Mouse (Mus musculus) layer of hippocampus, adult 9-11 months (tissue): ENCODE measurements around the gene Ubiad1.

Source experiments
- DNase-seq: peaks from one replicate; pipeline ENCODE4 v3.0.0; 2022

The Ubiad1 gene

DNA sequence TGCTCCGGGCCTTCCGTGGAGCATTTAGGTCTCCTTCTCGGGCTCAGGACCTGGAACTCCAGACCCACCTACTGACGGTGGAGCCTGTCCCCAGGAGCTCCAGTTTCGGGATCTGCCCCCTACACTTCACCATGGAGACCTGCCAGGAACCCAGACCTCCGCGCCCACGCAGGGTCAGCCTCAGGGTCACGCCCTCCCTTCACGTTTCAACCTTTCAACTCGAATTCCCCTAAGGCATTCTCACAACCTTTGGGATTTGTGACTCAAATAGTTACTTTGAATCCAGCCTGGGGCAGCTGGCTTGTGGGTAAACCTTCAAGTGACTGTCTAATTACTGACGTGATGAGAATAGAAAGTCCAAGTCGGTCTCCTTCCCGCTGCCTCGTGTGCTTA lies 4.3 kb upstream of the Ubiad1 start:
- DNase-seq = no peak

DNA sequence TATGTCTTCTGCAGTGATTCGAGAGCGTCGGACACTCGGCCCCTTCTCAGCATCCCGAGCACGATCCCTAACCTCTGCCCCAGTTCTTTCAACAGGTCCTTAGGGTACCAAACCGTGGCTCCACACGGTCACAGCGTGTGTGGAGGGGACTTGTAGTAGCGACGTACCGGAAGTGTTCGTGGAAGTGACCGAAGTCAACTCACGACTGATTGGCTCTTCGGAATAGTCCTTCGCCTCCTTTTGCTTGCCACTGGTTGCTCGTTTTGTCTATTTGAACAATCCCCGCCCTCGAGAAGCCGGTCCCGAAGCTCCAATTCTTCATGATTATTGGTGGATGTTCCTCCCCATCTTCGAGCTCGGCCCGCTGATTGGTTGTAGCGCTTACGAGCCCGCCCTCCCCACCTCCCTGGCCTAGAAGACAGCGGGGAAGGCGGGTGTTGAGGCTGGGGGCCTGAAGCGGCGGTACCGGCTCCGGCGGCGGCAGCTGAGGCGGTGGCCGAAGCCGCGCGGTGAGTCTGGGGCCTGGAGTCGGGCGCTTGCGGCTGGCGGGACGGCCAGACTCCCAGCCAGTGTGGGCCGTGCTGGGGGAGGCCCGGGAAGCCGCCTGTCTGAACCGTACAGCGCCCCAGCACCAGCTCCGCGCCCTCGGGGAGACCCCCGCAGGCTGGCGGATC lies 3.7 kb upstream of the Ubiad1 start, which contains the start of gene Mtor:
TSS of gene Mtor (plus strand) at position 433 of the 674 bp plus-strand sequence.
- peak; percentile 98 for DNase-seq

DNA sequence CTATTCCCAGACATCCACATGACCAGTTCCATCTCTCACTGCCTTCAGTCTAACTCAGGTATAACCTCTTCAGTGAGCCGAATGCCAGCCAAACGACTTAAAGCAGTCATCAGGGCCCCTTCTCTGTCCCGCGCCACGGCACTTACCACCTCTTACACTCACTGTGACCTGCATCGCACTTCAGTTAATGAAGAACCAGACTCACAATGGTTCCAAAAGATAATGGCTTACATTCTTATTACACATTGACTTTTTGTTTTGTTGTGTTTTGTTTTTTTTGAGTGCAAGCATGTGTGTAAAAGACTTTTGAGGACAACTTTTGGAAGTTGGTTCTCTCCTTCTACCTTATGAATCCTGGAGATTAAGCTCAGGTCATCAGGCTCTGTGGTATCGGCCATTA lies 2.0 kb downstream of the Ubiad1 start:
- no peak for DNase-seq

DNA sequence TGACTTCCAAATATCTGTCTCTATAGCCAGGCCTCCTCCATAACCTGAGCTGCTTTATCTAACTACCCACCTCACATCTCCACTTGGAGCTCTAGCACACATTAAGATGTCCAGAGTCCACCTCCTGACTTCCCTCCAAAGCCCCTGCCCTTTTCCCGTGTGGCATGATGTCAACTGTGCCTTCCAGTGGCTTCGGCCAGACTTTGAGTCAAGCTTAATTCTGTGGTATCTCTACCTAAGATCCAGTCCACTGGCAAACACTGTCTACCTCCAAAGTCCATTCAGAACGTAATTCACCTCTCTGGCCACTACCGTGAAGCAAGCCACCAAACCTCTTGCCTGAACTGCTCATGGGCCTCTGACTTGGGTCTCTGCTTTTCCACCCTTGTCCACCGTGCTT lies 2.6 kb downstream of the Ubiad1 start:
- no peak for DNase-seq

DNA sequence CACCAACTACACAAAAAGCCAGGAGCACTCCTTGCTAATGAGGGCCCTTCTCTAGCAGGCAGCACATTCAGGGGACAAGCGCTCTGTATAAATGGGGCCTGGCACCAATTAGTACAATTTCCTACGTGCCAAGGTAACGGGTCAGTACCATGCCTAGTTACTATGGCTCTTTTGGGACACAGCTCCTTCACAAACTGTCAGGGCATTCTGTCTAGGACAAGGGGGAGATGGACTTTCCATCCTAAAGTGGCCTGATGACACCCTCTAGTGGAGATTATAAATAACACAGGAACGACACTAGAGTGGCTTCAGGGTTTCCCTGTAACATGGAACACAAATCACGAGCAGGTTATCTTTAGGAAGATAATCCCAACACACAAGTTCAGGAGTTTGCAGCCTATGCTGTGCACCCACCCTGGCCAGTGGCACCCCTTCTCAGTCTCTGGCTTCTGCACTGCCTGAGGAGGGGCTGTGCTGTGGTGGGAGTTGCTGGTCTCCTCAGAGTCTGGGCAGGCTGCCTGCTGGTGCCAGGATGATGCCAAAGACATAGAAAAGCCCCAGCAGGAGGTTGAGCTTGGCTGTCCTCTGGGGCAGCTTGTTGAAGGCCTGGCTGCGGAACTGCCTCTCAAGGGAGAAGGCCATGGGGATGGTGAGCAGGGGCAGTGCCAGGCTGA lies 8.8 kb downstream of the Ubiad1 start:
- peak; percentile 69 for DNase-seq

DNA sequence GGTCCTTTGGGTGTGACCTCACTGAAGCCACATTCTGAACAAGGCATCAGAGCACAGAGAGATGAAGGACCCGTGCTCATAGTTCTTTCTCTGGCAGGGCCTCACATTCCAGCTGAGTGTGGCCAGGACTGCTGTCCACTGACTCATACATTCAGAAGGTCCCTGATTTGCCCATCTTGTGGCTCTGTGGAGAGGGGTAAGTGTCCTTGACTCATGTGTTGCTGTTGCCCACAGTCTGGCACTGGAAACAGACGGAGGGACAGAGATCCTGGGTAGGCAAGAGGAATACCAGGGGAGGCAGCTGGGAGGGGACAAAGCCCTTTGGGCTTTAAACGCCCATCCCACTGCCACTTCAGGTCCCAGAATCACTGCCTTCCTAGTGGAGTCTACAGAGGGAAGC lies 9.5 kb downstream of the Ubiad1 start:
- DNase-seq = no peak

DNA sequence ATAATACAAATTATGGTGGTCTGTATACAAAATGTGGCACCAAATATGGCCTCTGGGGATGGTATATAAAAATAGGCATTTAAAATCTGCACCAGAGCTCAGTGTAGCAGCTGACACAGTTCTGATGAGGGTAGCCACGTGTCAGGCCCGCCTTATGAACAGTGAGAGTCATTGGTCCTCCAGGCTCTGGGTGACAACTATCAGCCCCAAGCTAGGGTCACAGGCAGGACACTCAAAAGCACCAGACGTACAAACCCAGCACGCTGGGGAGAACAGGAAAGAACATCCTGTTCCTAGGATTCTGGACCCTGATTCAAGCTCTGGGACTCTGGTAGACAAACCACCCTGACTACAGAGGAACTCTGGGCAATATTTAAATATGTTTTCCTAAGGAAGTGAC lies 10.0 kb downstream of the Ubiad1 start:
- no peak for DNase-seq

DNA sequence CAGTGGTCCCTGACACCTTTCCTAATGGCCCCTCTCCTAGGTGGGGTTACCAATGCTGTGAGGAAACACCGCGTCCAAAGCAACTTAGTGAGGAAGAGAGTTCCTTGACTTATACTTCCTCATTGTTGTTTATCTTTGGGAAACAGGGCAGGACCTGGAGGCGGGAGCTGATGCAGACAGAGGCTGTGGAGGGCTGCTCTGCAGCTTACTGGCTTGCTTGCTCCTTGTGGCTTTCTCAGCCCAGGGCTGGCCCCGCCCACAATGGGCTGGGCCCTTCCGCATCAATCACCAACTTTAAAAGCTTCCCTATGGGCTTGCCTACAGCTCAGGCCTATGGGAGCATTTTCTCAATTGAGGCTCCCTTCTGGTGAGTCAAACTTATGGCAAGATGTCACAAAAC lies 10.8 kb downstream of the Ubiad1 start:
- DNase-seq = no peak

DNA sequence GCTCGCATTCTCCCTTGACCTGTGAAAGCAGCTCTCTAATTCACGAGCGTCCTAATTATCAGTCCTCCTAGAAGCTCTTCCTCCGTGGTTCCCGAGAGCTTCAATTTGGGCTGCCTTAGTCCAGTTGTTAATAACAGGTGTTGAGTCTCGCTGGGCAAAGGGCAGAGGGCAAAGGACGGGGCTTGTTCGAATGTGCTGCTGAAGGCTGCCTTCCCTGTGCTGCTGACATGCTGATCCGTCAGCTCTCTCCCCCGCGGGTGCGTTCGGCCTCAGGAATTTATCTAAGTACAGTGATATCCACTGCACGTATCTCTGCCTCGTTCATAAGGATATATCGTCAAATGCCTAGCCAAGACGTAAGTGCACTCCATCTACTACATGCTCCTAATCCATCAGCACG lies 11.2 kb downstream of the Ubiad1 start:
- no peak for DNase-seq

DNA sequence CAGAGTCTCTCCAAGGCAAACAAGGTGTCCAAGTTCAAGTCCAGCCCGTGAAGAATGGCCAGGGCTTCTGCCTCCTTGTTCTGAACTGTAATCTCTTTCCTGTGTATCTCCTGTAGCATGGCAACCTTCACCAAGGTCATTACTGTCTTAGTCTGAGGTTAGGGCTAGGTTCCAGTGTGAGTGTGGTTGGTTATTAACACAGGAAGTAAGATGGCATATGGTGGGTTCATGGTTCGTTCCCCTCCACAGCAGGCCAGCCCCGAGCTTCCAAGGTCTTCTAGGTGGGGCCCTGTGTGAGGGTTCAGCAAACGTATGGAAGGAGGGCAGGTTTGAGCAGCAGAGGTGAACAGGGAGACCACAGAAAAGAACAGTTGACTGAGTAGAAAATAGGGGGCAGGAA lies 12.1 kb downstream of the Ubiad1 start:
- DNase-seq = no peak

DNA sequence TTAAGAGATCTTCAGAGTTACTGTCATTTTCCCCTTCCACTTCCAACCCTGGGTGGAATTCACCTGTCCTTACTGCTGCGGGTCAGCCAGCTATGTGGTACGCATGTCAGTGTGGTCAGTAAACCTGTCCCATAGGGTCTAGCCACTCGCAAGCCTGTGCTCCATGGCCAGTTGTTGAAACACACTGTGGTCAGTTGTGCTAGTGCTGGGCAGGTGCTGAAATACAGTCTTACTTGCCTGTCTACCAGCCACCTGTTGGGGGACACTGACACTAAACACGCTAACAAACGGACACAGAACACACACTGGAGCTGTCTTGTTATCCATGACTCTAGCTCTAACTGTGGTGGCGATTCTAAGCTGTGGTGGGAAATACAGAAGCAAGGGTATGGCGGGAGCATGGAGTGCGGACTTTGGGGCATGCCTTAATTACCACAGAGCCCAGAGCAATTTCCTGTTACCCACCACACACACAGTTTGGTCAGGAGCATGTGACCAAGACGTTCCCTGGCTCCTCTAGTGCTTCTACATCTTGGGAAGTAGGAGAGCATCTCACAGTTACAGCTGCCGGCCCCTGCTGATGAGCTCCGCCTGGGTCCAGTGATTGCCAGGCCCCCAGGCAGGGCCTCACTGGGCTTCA lies 13.6 kb downstream of the Ubiad1 start:
- no peak for DNase-seq

DNA sequence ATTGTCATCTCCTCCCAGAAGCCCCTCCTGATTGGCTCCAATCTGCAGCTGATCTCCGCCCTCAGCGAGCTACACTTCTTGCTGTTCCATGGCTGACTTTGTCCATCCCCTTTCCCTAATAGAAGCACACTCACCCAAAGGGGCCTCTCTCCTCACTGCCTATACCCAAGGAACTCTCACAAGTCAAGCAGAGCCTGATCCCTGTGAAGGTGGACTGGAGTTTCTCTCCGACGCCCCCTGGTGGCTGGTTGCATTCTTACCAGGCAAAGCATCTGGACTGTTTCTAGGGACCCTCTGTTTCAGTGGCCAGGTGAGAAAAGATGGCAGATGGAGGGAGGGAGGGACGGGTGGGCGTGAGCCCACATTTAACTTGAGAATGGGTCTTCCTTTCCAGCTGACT lies 14.9 kb downstream of the Ubiad1 start:
- DNase-seq = no peak

DNA sequence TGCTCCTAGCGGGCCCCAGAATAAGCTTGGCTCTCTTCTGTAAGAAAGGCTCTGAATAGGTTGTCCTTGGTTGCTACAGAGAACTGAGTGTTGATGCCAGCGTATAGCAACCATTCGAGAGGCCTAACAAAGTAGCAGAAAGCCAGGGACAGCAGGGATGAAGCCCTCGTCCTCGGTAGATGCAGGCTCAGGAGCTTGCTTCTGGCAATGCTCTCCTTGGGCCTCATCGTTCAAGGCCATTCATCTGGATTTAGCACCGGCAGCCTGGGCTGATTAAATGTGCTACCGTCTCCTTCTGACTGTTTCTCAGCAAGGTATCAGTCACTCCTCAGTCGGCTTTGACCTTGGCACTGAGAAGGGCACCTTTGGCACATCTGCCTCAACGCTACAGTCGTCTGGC lies 15.4 kb downstream of the Ubiad1 start:
- DNase-seq = no peak

DNA sequence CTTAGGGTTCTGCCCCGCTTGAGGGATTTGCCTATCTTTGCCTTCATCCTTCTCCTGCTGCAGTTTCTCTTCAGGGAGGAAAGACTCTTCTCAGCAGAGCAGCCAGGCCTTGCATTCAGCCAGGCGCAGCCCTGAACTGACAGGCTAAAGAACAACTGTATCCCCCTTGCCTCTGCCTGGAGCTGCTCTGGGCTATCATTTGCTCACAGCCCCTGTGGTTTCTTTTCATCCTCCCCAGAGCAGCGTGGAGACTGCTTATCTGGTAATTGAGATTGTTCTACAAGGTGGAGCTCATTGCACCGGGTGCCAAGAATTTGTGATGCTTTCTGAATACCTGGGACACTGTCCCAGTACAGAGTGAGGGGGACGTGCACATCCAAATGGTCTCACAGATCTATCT lies 16.0 kb downstream of the Ubiad1 start:
- no peak for DNase-seq

DNA sequence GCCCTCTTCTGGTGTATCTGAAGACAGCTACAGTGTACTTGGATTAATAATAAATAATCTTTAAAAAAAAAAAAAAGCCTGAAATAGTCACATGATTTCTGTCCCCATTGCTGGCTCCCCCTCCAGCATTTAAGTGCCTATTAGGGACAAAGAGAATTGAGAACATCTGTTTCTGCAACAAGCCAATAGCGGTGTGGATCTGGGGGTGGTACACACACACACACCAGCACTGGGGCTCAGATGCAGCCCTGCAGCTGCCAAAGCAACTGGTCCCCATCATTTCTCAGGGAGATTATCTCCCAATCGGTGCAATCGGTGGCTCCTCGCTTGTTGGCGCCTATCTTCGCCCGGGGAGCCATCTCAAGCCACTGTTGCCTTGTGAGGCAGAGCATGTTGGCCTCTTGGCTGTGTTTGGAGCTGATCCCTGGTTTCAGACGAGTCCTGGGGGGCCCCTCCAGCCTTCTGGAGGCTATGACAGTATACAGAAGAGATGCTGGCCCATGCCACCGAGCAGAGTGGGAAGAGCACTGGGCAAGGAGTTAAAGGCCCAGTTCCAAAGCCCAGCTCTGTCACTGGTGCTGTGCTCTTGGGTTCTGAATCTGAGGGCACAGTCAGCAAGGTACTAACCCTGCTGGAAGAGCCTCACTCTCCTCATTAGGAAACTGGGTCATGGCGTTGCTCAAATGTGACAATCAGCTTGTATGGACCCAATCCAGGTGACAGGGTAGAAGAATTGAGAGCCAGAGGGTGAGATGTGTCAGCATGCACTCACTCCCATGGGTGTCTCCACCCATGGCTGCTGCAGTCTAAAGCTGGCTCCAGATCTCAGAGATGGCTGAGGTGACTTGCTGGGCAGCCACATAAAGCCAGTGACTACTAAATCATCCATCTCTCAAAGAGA lies 17.4 kb downstream of the Ubiad1 start:
- DNase-seq = no peak

DNA sequence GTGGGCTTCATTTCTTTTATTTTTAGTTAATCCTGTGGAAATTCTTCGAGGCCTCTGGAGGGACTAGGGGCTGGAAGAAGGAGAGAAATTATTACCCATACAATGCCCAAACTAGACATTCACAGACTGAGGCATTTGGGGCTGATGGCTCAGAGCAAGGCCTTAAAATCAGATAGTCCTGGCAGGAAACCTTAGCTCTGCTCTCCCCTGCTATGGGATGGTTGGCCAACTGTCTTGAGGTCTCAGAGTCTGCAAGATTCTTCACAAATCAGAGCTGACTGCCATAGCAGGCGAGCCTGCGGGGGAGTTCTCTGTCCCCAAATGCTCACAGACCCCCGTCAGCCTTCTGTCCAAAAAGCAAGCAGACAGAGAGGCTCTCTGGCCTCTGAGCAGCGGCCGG lies 27.0 kb downstream of the Ubiad1 start:
- no peak for DNase-seq

DNA sequence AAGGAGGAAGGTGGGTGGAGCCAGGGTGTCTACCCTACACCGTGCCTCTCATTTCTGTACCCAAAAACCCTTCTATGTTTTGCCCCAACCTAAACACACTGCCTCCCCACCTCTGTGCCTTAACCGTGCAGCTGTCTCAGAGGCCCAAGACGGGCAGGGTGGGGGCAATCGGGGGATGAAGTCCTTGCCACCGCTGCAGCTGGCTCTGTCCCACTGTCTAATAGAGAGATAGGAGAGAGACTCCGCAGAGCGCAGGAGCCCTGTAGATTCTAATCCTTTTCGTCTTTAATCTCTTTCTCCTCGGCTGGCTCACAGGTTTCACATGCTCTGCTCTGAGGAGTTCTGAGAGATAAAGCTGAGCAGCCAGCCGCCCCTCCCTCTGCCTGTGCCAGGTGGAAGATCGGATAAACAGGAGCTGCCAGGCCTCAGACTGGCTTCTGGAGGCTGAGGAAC lies 27.5 kb downstream of the Ubiad1 start:
- DNase-seq = no peak

DNA sequence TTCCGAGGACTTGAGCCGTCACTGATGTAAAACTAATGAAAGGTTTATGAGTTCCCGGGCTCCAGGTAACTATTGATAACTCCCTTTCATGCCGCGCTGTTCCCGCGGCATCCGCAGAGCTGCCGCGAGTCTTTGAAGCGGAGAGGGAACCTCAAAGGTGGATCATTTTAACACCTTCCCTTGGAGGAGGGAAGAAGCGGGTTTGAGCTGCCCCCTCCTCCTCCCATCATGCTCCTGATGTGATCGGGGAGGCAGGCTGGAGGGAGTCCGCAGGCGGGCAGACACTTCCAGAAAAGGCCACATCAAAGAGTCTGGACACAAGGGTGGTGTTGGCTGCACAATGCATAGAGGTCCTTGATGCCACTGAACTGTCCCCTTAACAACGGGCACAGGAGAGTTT lies 29.0 kb downstream of the Ubiad1 start:
- DNase-seq = no peak

DNA sequence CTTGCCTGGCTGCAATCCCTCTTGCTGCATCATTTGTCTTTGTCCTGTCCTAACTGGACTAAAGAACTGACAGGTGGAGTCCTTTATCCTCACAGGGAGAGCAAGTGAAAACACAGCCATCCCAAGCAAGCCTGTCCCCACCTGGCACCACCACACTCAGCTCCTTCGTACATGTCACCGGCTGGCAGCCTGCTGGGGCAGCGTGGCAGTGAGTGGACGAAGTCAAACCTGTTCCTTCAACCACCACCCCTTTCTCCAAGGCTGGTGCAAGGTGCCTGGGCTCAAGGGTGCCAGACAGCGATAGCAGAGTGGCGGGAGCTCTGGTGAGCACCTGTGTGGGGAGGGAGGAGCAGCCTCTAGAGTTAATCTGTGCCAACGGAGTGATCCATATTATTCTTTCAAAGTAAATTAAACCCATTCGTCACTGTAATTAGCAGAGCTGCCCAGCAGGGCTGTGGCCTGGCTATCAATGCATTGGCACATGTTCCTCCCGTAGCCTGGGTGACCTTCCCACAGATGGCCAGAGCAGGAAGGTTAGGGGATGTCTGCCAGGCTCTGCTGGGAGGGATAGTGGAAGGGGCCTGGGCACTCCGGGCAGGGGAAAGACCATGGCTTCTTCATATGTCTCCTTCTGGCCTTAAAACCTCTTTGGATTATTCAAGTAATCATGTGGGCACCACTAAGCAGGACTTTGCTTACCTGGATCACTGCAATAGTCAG lies 36.2 kb downstream of the Ubiad1 start:
- DNase-seq = no peak

DNA sequence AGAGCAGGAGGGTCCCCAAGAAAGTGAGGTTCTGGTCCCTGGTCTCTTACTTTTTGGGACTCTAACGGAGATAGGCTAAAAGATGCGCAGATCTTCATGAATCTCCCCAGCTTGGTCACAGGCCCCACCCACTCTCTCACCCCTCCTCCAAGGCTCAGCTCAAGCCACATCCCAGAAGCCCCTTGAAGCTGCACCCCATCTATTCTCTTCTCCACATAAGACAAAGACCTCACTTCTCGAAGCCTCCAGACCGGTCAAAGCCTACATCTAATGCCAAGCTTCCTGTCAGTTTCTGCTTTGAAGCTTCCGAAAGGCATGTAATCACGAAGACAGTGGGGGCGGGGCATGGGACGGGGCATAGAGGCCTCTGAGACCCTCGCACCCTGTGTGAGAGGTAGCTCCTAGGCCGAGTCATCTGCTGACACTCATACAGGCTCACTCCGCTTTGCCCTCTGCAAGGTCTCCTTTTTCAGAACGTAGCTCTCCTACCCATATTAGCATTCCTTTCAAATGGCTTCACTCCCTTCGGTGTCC lies 39.2 kb downstream of the Ubiad1 start:
- no peak for DNase-seq

DNA sequence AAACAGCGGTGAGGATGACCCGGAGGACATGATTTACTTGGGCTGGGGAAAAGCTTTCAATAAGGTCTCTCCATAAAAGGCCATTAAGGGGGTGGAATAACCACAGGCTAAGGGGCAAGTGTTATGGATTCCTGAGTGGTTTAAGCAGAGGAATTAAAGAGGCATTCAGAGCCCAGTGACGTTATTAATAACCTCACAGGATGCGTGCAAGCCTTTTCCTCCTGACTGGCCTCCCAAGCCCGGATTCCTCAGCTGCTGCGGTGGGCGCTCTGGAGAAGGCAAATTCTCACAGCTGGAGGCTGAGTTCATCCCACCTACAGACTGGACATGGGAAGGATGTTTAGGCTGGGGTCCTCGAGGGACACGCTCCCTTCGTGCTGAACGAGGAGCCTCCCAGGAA lies 39.8 kb downstream of the Ubiad1 start:
- no peak for DNase-seq

DNA sequence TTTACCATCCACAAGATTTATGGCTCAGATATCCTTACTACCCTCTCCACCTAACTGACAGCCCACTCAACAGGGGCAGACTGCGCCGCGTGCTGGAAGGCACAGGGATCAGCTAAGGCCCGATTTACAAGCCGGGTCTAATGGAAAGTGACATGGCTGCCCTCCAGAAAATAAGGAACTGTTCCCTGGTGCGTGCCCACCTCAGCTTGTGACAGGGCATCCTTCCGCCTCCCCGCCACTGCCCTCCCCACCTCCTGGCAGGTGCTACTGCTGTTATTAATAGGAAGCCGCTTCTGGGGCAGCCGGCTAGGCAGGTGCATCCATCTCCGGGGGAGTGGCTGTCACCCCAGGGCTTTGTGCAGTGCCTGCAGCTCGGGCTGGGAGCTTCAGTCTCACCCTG lies 41.2 kb downstream of the Ubiad1 start:
- DNase-seq = no peak
